In genomic region chr10:112521388-112521787, GRCm38 (mm10) we compare ENCODE assay signal across 18 mouse cellular contexts.
DNase-seq lines count a peak whose midpoint lies in the region; ATAC-seq and TF ChIP-seq lines count a peak whose summit lies in the region.
"Had no signal": no experiment of that assay in that cellular context is flagged by ENCODE, and none has a peak within 500 bp of the region (broad histone marks: within the 10 kb centered on the region; RNA-seq: fewer than 3 reads in every experiment).

No protein-coding gene starts in this region.

- no peak for TF ChIP-seq CTCF in left cerebral cortex, adult 2 months (IDR thresholded peaks at IDR 0.05)
- no peak for TF ChIP-seq CTCF in CH12.LX (conservative IDR thresholded peaks at IDR 0.05 in 1 of 2, IDR thresholded peaks at IDR 0.05 in 1 of 2; ENCODE audit: low read depth in 2 of 2, low read length in 2 of 2)
- no peak for TF ChIP-seq CTCF in forebrain, postnatal 0 days (IDR thresholded peaks at IDR 0.05; ENCODE audit: low read depth)

- WGBS in forebrain, postnatal 0 days, result 71% methylated on average over 5 of the region's 5 CpGs

- peaks cover 9 to 24% of the 10 kb centered on the region in 2 experiments for H3K4me1 ChIP-seq in CH12.LX (ENCODE audit: control insufficient read depth in 1 of 2, insufficient read depth in 2 of 2)
- H3K4me1 ChIP-seq in forebrain, postnatal 0 days (ENCODE audit: insufficient read depth), result no peaks in the 10 kb centered on the region
- H3K4me1 ChIP-seq: heart, embryonic 13.5 days; hindbrain, embryonic 13.5 days had no signal

- no peak for ATAC-seq in forebrain, postnatal 0 days
- ATAC-seq in megakaryocyte progenitor cell, adult 5-6 weeks (replicated peaks; ENCODE audit: poor library complexity), result no peak
- ATAC-seq: inflammation-experienced regulatory T-cells, adult 6 months; midbrain, embryonic 16.5 days had no signal

- no peak overlapping the region; the same call in 1 of the 2 replicates for H3K27ac ChIP-seq in left cerebral cortex, adult 2 months
- H3K27ac ChIP-seq in CH12.LX (ENCODE audit: insufficient read depth, low read depth), result peak overlapping the region; percentile 60
- H3K27ac ChIP-seq in forebrain, postnatal 0 days (ENCODE audit: low read depth, low read length), result no peak overlapping the region
- H3K27ac ChIP-seq: heart, embryonic 13.5 days; hindbrain, embryonic 13.5 days had no signal

- no peak overlapping the region for H3K4me3 ChIP-seq in left cerebral cortex, adult 2 months
- H3K4me3 ChIP-seq in CH12.LX (replicated peaks in 1 of 3; ENCODE audit: low read depth in 2 of 3, low read length in 2 of 3, poor library complexity in 1 of 3), result no peak overlapping the region
- no peak overlapping the region for H3K4me3 ChIP-seq in forebrain, postnatal 0 days (ENCODE audit: low read depth, low read length)
- H3K4me3 ChIP-seq: heart, embryonic 13.5 days; hindbrain, embryonic 13.5 days had no signal

- H3K4me2 ChIP-seq in CH12.LX (ENCODE audit: insufficient read depth, low read depth, poor library complexity, severe bottlenecking), result peak overlapping the region; percentile 40; the same call in 1 of the 2 replicates
- no peak overlapping the region for H3K4me2 ChIP-seq in forebrain, postnatal 0 days (ENCODE audit: low read depth)
- H3K4me2 ChIP-seq: heart, embryonic 13.5 days; hindbrain, embryonic 13.5 days had no signal

- TF ChIP-seq RAD21 in CH12.LX (IDR thresholded peaks at IDR 0.05; ENCODE audit: low read depth, low read length), result peak; percentile 18

- in situ Hi-C loops in CH12.LX (cut with MboI; ENCODE audit: low pct_ligation_motif_present, low pct_unique_long_range_greater_than_20kb, low sequenced_read_pairs), result no loop called here

- H3K9ac ChIP-seq in CH12.LX (ENCODE audit: insufficient read depth, low read depth), result no peak overlapping the region
- no peak overlapping the region for H3K9ac ChIP-seq in forebrain, postnatal 0 days
- H3K9ac ChIP-seq: heart, embryonic 13.5 days; hindbrain, embryonic 13.5 days had no signal

- peak; percentile 14 for DNase-seq in left cerebral cortex, adult 11 months (ENCODE audit: low spot score)
- DNase-seq in left cerebral cortex, adult 2 months (ENCODE audit: extremely low spot score in 1 of 2, low spot score in 2 of 2), result no peak
- peak; percentile 94 for DNase-seq in CH12.LX (ENCODE audit: extremely low read depth)
- peak; percentile 82 for DNase-seq in brain, adult 2 months (ENCODE audit: low read depth, low spot score)
- DNase-seq in right cerebral cortex, postnatal 14 days, result peak; percentile 5
- DNase-seq in forebrain, postnatal 0 days, result no peak
- DNase-seq: adrenal gland, postnatal 25 days; cerebellum, postnatal 10 days; gastrocnemius, postnatal 14 days; heart, adult 18-20 months; kidney, adult 18-20 months; lung, postnatal 4 days; thymus, postnatal 25 days had no signal

- no peak for TF ChIP-seq POLR2A in CH12.LX (IDR thresholded peaks at IDR 0.05; ENCODE audit: low read depth, low read length)

- no peaks in the 10 kb centered on the region for H3K27me3 ChIP-seq in CH12.LX (replicated peaks)
- no peaks in the 10 kb centered on the region for H3K27me3 ChIP-seq in forebrain, postnatal 0 days (ENCODE audit: insufficient read depth, low read length)
- H3K27me3 ChIP-seq: heart, embryonic 13.5 days; hindbrain, embryonic 13.5 days had no signal

- dilution Hi-C loops in CH12.LX (cut with MboI; ENCODE audit: extremely low pct_ligation_motif_present, extremely low pct_unique_long_range_greater_than_20kb, low sequenced_read_pairs), result no loop called here

- H3K79me2 ChIP-seq in CH12.LX (replicated peaks; ENCODE audit: control insufficient read depth, extremely low read depth, insufficient read depth, poor library complexity, severe bottlenecking), result no peaks in the 10 kb centered on the region

- no peaks in the 10 kb centered on the region for H3K9me3 ChIP-seq in CH12.LX (replicated peaks; ENCODE audit: low read length)
- H3K9me3 ChIP-seq in forebrain, postnatal 0 days (ENCODE audit: low read length), result no peaks in the 10 kb centered on the region
- H3K9me3 ChIP-seq: heart, embryonic 13.5 days; hindbrain, embryonic 13.5 days had no signal

- no peaks in the 10 kb centered on the region for H3K36me3 ChIP-seq in CH12.LX (replicated peaks in 1 of 2; ENCODE audit: control insufficient read depth in 1 of 2, insufficient read depth in 1 of 2, low read length in 1 of 2)
- H3K36me3 ChIP-seq in forebrain, postnatal 0 days (ENCODE audit: insufficient read depth), result no peaks in the 10 kb centered on the region
- H3K36me3 ChIP-seq: heart, embryonic 13.5 days; hindbrain, embryonic 13.5 days had no signal

- intact Hi-C loops in left cerebral cortex, adult 2 months (cut with DNase I), result no loop called here

- TF ChIP-seq EP300 in CH12.LX (IDR thresholded peaks at IDR 0.05; ENCODE audit: low read length), result peak; percentile 98

TF ChIP-seq in CH12.LX, 34 proteins besides CTCF, POLR2A, EP300 and RAD21:
- TF ChIP-seq ZMIZ1 (IDR thresholded peaks at IDR 0.05; ENCODE audit: low read depth, low read length), result no peak
- no peak for TF ChIP-seq ELF1 (IDR thresholded peaks at IDR 0.05; ENCODE audit: low read depth, low read length)
- TF ChIP-seq MXI1 (IDR thresholded peaks at IDR 0.05; ENCODE audit: low read depth, low read length), result no peak
- no peak for TF ChIP-seq TBP (conservative IDR thresholded peaks at IDR 0.05; ENCODE audit: low read depth, low read length)
- peak; percentile 79 for TF ChIP-seq MAFK (IDR thresholded peaks at IDR 0.05; ENCODE audit: insufficient replicate concordance, low read length)
- no peak for TF ChIP-seq UBTF (IDR thresholded peaks at IDR 0.05; ENCODE audit: low read depth, low read length)
- no peak for TF ChIP-seq CHD1 (IDR thresholded peaks at IDR 0.05; ENCODE audit: low read depth, low read length)
- no peak for TF ChIP-seq PAX5 (IDR thresholded peaks at IDR 0.05; ENCODE audit: low read length)
- TF ChIP-seq MYC (IDR thresholded peaks at IDR 0.05; ENCODE audit: low read depth, low read length), result peak; percentile 51
- TF ChIP-seq JUN (IDR thresholded peaks at IDR 0.05; ENCODE audit: insufficient read depth, low read depth, low read length), result peak; percentile 93
- TF ChIP-seq JUND (conservative IDR thresholded peaks at IDR 0.05; ENCODE audit: low read depth, low read length), result peak; percentile 94
- peak; percentile 21 for TF ChIP-seq SMC3 (IDR thresholded peaks at IDR 0.05; ENCODE audit: low read depth, low read length)
- peak; percentile 38; the same call in 1 of the 2 replicates for TF ChIP-seq HCFC1 (IDR thresholded peaks at IDR 0.05; ENCODE audit: low read depth, low read length)
- TF ChIP-seq ZNF384 (IDR thresholded peaks at IDR 0.05; ENCODE audit: low read depth, low read length), result peak; percentile 96
- TF ChIP-seq USF1 (IDR thresholded peaks at IDR 0.05; ENCODE audit: low read depth, low read length), result no peak
- TF ChIP-seq MAX (IDR thresholded peaks at IDR 0.05; ENCODE audit: low read length), result no peak
- TF ChIP-seq ZC3H11A (IDR thresholded peaks at IDR 0.05; ENCODE audit: low read depth, low read length), result no peak
- peak; percentile 87 for TF ChIP-seq BHLHE40 (IDR thresholded peaks at IDR 0.05; ENCODE audit: low read depth, low read length)
- TF ChIP-seq KAT2A (IDR thresholded peaks at IDR 0.05; ENCODE audit: insufficient replicate concordance, low read length), result 0 out of 2 replicates have a peak, but pooled peaks have one; percentile 31
- TF ChIP-seq MAZ (IDR thresholded peaks at IDR 0.05; ENCODE audit: low read depth, low read length), result 0 out of 2 replicates have a peak, but pooled peaks have one; percentile 43
- peak; percentile 83 for TF ChIP-seq RCOR1 (conservative IDR thresholded peaks at IDR 0.05; ENCODE audit: low read depth, low read length)
- TF ChIP-seq E2F4 (IDR thresholded peaks at IDR 0.05; ENCODE audit: insufficient replicate concordance, low read depth, low read length), result no peak
- peak; percentile 97 for TF ChIP-seq ETS1 (conservative IDR thresholded peaks at IDR 0.05; ENCODE audit: low read depth, low read length)
- TF ChIP-seq NELFE (IDR thresholded peaks at IDR 0.05; ENCODE audit: low read depth, low read length), result no peak
- no peak for TF ChIP-seq SIN3A (IDR thresholded peaks at IDR 0.05; ENCODE audit: low read length)
- TF ChIP-seq MEF2A (IDR thresholded peaks at IDR 0.05; ENCODE audit: borderline replicate concordance, low read depth, low read length), result peak; percentile 100
- no peak for TF ChIP-seq POLR2AphosphoS2 (IDR thresholded peaks at IDR 0.05; ENCODE audit: low read depth, low read length)
- TF ChIP-seq GABPA (IDR thresholded peaks at IDR 0.05; ENCODE audit: insufficient replicate concordance, low read depth, low read length), result no peak
- TF ChIP-seq IRF4 (IDR thresholded peaks at IDR 0.05; ENCODE audit: low read depth, low read length), result peak; percentile 97
- TF ChIP-seq USF2 (conservative IDR thresholded peaks at IDR 0.05; ENCODE audit: low read depth, low read length), result no peak
- no peak for TF ChIP-seq NRF1 (IDR thresholded peaks at IDR 0.05; ENCODE audit: low read depth, low read length)
- TF ChIP-seq CHD2 (IDR thresholded peaks at IDR 0.05; ENCODE audit: low read length), result peak; percentile 62; the same call in 1 of the 2 replicates
- no peak for TF ChIP-seq ZKSCAN1 (IDR thresholded peaks at IDR 0.05; ENCODE audit: borderline replicate concordance, low read depth, low read length)
- peak; percentile 74; the same call in 1 of the 2 replicates for TF ChIP-seq TCF12 (IDR thresholded peaks at IDR 0.05; ENCODE audit: low read depth, low read length)

Comparison
In these comparisons a context has a peak if more than half of its experiments do, and no peak if none do; other contexts are left out.
1. DNase-seq: peak in left cerebral cortex, adult 11 months (single experiment), CH12.LX (single experiment), brain, adult 2 months (single experiment) and right cerebral cortex, postnatal 14 days (single experiment); none in left cerebral cortex, adult 2 months (0 of 2) and forebrain, postnatal 0 days (single experiment).